Mouse (Mus musculus): ENCODE results near the gene St8sia1.

GRCm38 (mm10) chr6:142797996-142798395, 166.3 kb downstream of the St8sia1 start:
- no peak for TF ChIP-seq KAT2A (conservative IDR thresholded peaks at IDR 0.05; ENCODE audit: low read depth, low read length)
- TF ChIP-seq ZNF384 (IDR thresholded peaks at IDR 0.05; ENCODE audit: low read depth, low read length), result no peak
- no peak for TF ChIP-seq EP300 (IDR thresholded peaks at IDR 0.05; ENCODE audit: low read depth in 1 of 2, low read length in 2 of 2)
